Mouse (Mus musculus) natural killer cell, adult 2 months (primary cell): ENCODE data around the gene Erbin.

Experiments used
- DNase-seq, 2 experiments: peaks; one replicate each; pipeline ENCODE4 v3.0.0; 2022; ENCODE audit warnings: low spot score in 2 of 2

Erbin gene

GRCm38 (mm10) chr13:103807464-103807863 is 112.8 kb downstream of the Erbin start:
- DNase-seq, result no peak

DNA sequence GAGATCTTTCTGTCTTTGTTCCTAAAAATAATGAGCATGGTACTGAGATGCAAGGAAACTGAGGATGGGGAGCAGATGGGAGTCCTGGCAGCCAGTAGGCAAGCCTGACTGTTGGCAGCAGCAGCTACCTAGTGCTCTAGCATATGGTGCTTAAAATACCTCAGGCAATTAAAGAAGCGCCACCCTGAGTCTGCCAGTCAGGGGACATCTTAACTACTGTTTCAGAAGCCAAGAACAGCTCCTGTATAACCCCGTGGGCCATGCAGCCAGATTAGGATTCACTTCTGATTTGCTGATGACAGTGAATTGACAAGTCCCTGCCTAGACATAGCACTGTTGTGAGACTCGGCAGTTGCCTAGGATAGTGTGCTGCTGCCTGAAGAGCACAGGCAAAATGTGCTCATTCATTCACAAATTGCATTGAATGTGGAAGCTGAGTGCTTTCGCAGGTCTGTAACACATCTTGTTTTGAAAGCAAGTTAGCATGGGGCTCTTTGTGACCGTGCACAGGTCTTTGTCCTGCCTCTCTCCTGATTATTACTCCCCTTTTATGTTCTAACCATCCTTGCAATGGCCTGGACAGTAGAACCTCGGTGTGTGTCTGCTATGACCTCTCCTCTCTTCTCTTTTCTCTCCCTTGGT is 114.0 kb downstream of the Erbin start:
- DNase-seq, result no peak

- no peak for DNase-seq
Observed at GRCm38 (mm10) chr13:103803721-103804120, 116.6 kb downstream of the Erbin start.

DNA sequence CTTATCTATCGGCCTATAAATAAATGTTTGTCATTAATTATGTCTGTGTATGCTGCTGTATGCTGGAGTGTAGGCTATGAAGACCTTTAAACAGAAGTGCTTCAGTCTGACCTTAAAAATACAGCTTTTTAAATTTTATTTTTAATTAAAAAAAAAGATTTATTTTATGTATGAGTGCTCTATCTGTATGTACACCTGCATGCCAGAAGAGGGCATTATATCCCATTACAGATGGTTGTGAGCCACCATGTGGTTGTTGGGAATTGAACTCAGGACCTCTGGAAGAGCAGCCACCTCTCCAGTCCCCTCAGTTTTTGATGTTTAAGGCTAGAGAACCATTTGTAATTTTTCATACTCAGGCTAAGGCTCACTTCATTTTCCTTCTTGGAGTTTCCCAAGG is 119.3 kb downstream of the Erbin start:
- DNase-seq, result no peak

DNA sequence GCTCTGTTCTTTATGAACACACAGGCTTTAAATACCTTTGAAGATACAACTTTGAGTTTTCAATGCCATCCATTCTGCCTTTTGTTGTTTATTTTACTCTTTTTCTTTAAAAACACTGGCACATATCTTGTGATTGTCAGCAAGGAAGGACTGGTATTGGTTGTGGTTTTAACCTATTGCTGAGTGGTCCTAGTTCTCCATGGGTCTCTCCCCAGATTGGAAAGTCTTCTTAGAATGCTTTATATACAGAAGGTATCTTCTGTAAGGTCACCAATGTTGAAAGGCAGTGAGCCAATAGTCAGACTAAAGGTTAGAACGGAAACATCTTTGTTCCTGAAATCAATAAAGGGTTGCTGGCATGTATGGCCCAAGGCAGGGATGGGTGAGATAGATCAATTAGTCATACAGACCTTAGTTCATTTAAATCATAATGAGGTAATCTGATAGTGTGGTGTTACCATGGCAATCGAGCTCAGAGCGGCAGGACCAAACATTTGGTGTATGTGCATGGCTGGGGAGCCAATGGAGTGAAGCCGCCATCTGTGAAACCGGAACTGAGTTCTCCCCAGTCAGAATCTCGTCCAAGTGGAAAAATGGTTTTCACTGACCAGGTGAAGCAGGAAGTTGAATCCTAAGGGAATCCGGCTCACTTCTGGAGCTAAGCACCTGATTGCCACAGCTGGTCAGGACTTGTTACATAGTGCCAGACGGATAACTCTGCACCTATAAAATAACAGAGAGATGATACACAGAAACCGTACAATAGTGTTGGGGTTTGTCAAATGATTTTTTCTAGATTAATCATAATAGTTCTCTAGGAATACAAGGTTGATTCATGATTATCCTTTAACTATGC is 125.4 kb downstream of the Erbin start:
- no peak for DNase-seq

DNA sequence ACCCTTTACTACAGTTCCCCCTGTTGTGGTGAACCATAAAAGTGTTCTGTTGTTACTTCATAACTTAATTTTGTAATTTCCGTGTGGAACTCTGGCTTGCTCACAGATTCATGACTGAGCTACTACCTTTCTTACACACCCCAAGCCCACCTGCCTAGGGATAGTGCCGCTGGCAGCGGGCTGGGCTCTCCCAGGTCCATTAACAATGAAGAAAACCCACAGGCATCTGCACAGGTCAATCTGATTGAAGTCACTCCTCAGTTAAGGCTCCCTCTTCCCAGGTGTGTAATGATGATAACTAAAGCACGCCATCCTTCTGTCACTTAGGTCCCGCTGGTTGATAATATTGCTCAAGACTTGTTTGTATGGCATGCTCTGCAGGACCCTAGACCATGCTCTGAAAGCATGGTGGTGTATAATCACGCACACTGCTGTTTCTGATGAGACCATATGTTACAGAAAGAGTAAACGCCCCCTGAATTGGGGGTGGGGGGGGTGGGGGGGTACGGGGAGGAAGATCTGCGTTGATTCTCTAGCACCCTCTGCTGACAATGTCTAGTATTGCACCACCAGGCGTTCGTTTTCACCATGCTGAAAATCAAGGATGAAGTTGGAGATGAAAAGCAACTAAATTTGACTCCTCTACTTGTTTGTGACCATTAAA is 140.3 kb downstream of the Erbin start:
- peak in 1 of 2 experiments; percentile 43 for DNase-seq

DNA sequence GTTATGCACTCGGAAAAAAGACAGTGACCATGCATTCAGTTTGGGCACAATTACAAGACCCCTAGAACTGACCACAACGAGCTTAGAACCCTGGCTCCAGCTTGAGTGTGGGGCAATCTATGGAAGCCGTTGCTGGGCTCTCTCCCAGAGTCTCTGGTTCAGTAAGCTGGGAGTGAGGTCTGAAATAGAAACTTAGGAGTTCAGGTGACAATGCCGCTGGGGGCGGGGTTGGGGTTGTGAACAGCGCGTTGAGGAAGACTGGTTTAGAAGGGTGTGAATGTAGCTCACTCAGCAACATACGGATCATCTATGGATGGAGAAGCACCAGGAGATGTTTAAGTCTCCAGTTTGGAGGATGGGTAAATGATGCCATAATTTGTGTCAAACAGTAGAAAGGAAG is 143.2 kb downstream of the Erbin start:
- no peak for DNase-seq

DNA sequence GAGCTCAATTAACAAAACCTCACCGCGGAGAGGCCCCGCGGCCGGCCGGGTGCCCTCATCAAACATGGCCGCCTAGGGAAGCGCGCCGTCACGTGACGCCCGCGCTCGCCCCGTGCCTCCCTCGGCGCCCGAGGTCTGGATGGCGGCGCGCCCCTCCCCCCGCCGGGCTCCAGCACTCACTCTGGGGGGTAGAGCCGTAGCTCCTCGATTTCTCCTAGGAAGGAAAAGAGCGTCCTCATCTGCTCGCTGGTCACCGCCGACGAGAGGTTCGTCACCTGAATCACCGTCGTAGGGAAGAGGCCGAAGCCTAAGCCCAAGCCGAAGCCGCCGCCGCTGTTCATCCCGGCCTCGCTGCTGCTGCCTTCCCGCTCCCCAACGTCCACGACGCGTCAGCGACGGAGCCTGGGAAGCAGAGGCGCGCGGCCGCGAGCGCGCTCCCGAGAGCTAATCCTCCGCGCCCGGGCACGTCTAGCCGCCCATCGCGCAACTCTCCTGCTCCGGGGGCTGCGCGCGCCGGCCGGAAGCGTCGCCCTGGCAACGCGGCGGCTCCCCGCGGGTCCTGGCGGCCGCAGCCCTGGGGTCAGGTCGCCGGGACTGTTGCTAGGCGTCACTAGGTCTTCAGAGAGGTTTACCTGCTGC is 146.1 kb downstream of the Erbin start, which contains the start of gene Srek1:
TSS of gene Srek1 (minus strand) at position 490 of the 639 bp plus-strand sequence.
- peak; percentile 76 to 82 for DNase-seq

DNA sequence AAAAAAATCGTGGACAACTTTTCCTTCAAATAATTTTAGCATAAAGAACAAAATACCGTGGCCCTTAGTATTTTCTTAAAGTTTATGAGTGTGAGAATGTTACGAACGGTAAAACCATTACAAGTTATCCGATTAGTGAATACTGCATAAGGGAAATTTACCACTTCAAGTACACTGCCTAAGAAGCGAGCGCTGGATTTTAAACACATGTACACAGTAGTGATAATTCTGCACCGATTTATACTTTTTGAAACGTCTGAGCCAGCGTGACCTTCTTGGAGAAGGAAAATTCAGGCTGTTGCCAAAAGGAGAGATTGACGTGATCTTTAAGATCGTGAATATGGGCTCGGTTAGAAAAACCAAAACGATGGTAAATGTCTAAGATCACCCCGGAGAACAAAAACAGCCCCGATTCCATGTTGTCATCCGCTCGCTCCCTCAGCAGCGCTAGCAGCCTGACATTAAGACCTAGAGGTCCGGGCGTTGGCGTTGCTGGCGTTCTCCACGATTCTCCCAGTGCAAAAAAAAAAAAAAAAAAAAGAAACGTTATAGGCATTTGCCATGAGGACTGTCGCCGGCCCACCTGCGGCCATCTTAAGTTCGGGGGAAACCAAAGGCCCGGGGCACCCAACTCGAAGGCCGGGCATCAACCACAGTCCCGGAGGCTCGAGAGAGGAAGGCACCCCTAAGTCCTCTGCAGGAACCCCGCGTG is 146.8 kb downstream of the Erbin start:
- DNase-seq, result peak in 1 of 2 experiments; percentile 2

- no peak for DNase-seq
Observed at GRCm38 (mm10) chr13:103772917-103773316, 147.4 kb downstream of the Erbin start.

GRCm38 (mm10) chr13:103770821-103771220 is 149.5 kb downstream of the Erbin start:
- no peak for DNase-seq
